Mouse (Mus musculus) ES-E14 (cell line): Measurements from ENCODE around the gene Slc29a3. TPM values are rescaled to one million over a fixed set of nuclear protein-coding genes. Genes with fewer than 3 reads are reported as not detected.

Experiments
- DNase-seq: peaks from one replicate; pipeline ENCODE4 v3.0.0-alpha.2; 2013; ENCODE audit warnings: low read depth, low spot score
- H3K27ac ChIP-seq: 2 replicates; pipeline ENCODE4 v1.5.1; 2012; ENCODE audit warnings: low read depth, mild to moderate bottlenecking, low read length, moderate library complexity, mixed read lengths; ENCODE audit not compliant: poor library complexity, insufficient read depth, severe bottlenecking
- H3K36me3 ChIP-seq: 2 replicates; pipeline ENCODE4 v1.6.1; 2012; ENCODE audit warnings: mild to moderate bottlenecking, low read length, moderate library complexity, mixed read lengths; ENCODE audit not compliant: control insufficient read depth, poor library complexity, insufficient read depth, severe bottlenecking
- H3K4me1 ChIP-seq, 2 experiments: fragments of 150-350 bp in 1 of 2; sonication (generic) in 1 of 2; 2 replicates each; pipeline ENCODE4 v1.6.1; 2012; ENCODE audit warnings: low read length in 2 of 2, mild to moderate bottlenecking in 1 of 2, mixed read lengths in 1 of 2; ENCODE audit not compliant: control insufficient read depth in 2 of 2, insufficient read depth in 2 of 2, poor library complexity in 1 of 2
- H3K4me3 ChIP-seq, 2 experiments: fragments of 150-350 bp in 1 of 2; sonication (generic) in 1 of 2; 2 replicates each; pipeline ENCODE4 v1.5.1; 2012; ENCODE audit warnings: low read length in 2 of 2, low read depth in 1 of 2, mild to moderate bottlenecking in 1 of 2, mixed read lengths in 1 of 2; ENCODE audit not compliant: insufficient read depth in 1 of 2, poor library complexity in 1 of 2, severe bottlenecking in 1 of 2
- H3K9ac ChIP-seq: 2 replicates; pipeline ENCODE4 v1.6.1; 2012; ENCODE audit warnings: low read depth, mild to moderate bottlenecking, low read length, mixed read lengths; ENCODE audit not compliant: poor library complexity, insufficient read depth, severe bottlenecking
- H3K9me3 ChIP-seq: fragments of 150-350 bp; sonication (generic); 2 replicates; pipeline ENCODE4 v1.6.1; 2012; ENCODE audit warnings: low read depth, mild to moderate bottlenecking, low read length; ENCODE audit not compliant: control insufficient read depth, insufficient read depth
- CHD2 ChIP-seq: IDR thresholded peaks from 2 replicates; pipeline ENCODE4 v1.6.1; 2014; ENCODE audit warnings: mild to moderate bottlenecking, low read depth, low read length, inconsistent platforms
- HCFC1 ChIP-seq: IDR thresholded peaks from 2 replicates; pipeline ENCODE4 v1.6.1; 2012; ENCODE audit warnings: low read length, inconsistent platforms, borderline replicate concordance; ENCODE audit not compliant: insufficient read depth
- MAFK ChIP-seq: IDR thresholded peaks from 2 replicates; pipeline ENCODE4 v1.6.1; 2014; ENCODE audit warnings: mild to moderate bottlenecking, low read depth, low read length, inconsistent platforms; ENCODE audit not compliant: insufficient read depth
- ZC3H11A ChIP-seq: IDR thresholded peaks from 2 replicates; pipeline ENCODE4 v1.6.1; 2012; ENCODE audit warnings: low read depth, mild to moderate bottlenecking, inconsistent platforms, low read length, borderline replicate concordance
- ZNF384 ChIP-seq: IDR thresholded peaks from 2 replicates; pipeline ENCODE4 v1.6.1; 2012; ENCODE audit warnings: low read depth, low read length, inconsistent platforms
- in situ Hi-C, 2 experiments: fragments of 600-800 bp; cut with MboI; formaldehyde crosslinking; loops; one replicate each; pipeline ENCODE4 v1.15.1; 2025; ENCODE audit warnings: low sequenced_read_pairs in 2 of 2, inconsistent platforms in 1 of 2; ENCODE audit not compliant: unreplicated experiment in 2 of 2
- total RNA-seq: library from RNA; depleted of rRNA; stranded (reverse); fragments of 300-350 nt; gene quantifications from 2 replicates; pipeline ENCODE4 v1.2.3, GENCODE M21; 2012

The Slc29a3 gene
- total RNA-seq, 1 experiment: 11.9 TPM

GRCm38 (mm10) chr10:60800295-60801167 is 47.9 kb upstream of the Slc29a3 start:
- H3K9ac ChIP-seq: peak overlapping the region; percentile 21; the same call in 1 of the 2 replicates
- H3K9me3 ChIP-seq: no peaks in the 10 kb centered on the region
- TF ChIP-seq CHD2 (no peak), MAFK (no peak), HCFC1 (no peak), ZNF384 (no peak), ZC3H11A (no peak)
- H3K4me3 ChIP-seq: no peak overlapping the region; a peak in 1 of 4 replicates
- no peaks in the 10 kb centered on the region; the same call in 1 of the 2 replicates for H3K36me3 ChIP-seq
- DNase-seq: no peak
- H3K27ac ChIP-seq: no peak overlapping the region
- peaks cover 6 to 54% of the 10 kb centered on the region in 2 experiments; a peak in 3 of 4 replicates for H3K4me1 ChIP-seq
- in situ Hi-C loops: no loop called here

DNA sequence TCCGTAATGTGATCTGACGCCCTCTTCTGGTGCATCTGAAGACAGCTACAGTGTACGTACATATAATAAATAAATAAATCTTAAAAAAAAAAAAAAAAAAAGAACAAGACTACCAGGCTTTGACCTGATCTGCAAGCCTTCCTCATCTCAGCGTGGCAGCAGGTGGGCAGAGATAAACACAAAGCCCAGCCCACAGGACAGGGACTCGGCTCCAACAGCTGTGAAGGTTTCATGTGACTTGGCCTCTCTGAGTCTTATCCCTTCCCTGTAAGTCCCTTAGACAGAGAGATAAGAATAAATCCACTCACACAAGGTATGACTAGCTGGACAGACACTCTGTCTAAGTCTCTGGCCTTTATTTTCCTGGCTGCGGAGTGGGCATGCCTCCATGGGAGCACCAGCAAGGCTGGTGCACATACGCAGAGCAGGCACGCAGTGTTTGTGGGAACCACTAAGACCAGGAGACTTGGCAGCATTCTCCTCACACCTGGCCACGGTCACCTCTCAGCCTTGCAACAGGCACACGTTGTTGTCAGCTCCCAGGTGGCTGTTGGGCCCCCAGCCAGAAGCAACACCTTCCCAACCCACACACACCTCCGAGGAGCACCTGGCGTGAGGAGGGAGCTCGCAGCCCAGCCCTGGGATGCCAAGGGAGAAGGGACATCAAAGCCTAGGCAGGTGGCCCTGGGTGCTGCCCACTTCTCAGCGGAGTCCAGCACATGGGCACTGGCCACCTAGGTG is 45.3 kb upstream of the Slc29a3 start:
- Histone ChIP-seq H3K9me3 (no peaks in the 10 kb centered on the region), H3K36me3 (no peaks in the 10 kb centered on the region; the same call in 1 of the 2 replicates), H3K4me1 (peaks cover 6 to 56% of the 10 kb centered on the region in 2 experiments; a peak in 3 of 4 replicates), H3K27ac (no peak overlapping the region), H3K9ac (no peak overlapping the region), H3K4me3 (no peak overlapping the region)
- in situ Hi-C loops: loop anchor here in 1 of 2 experiments (25.0 kb wide), 1 partner anchor 264 kb away; no protein-coding TSS in a partner anchor
- TF ChIP-seq MAFK (no peak), ZNF384 (no peak), ZC3H11A (no peak), HCFC1 (no peak), CHD2 (no peak)
- no peak for DNase-seq

DNA sequence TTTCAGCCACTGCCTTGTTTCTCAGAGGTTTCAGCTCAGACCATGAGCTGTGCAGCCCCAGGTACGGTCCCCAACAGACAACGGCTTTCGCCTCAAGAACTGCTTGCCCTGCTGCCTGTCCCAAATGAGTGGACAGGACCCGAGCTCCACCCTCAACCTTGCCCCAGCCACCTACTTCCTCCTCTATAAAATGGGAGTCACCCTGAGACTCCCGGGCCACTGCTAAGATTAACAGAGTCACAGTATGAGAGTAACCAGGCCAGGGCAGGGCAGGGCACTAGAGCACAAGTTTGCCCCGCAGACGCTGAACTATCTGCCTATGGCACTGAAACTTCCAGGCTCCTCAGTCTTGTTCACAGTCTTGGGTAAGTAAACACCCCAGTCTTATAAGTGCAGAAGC is 43.9 kb upstream of the Slc29a3 start:
- Histone ChIP-seq H3K4me1 (peaks cover 8 to 58% of the 10 kb centered on the region in 2 experiments; a peak in 3 of 4 replicates), H3K27ac (no peak overlapping the region), H3K4me3 (no peak overlapping the region), H3K9ac (no peak overlapping the region), H3K36me3 (no peaks in the 10 kb centered on the region; the same call in 1 of the 2 replicates), H3K9me3 (no peaks in the 10 kb centered on the region)
- DNase-seq: no peak
- in situ Hi-C loops: loop anchor here in 1 of 2 experiments (25.0 kb wide), 1 partner anchor 266 kb away; no protein-coding TSS in a partner anchor
- TF ChIP-seq ZC3H11A (no peak), ZNF384 (no peak), MAFK (no peak), CHD2 (no peak), HCFC1 (no peak)

DNA sequence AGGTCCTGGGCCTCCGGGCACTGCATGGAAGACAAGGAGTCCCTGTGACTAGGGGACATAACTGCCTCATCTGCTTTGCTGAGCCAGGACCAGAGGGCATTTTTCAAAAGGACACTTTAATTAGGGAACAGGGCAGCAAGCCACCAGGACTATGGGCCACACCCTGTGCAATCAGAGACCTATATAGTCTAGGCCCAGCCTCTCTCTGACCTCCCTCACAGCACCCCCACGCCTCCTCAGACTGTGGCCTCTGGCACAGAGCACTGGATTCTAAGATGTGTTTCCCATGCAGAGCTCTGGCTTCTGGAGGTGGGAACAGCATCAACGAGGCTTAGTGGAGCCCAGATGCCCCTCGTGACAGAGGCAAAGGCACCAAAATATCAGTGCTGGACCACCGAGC is 43.4 kb upstream of the Slc29a3 start:
- DNase-seq: no peak
- no peak for TF ChIP-seq ZNF384
- Histone ChIP-seq H3K27ac (no peak overlapping the region), H3K9me3 (no peaks in the 10 kb centered on the region), H3K4me1 (peaks cover 5 to 54% of the 10 kb centered on the region in 2 experiments; a peak in 3 of 4 replicates), H3K4me3 (no peak overlapping the region), H3K36me3 (no peaks in the 10 kb centered on the region; the same call in 1 of the 2 replicates), H3K9ac (no peak overlapping the region)
- in situ Hi-C loops: loop anchor here in 1 of 2 experiments (25.0 kb wide), 1 partner anchor 266 kb away; no protein-coding TSS in a partner anchor
